Mouse (Mus musculus): Measurements from ENCODE around the gene Ftl1.

The Ftl1 gene

GRCm38 (mm10) chr7:45449974-45450373, 9.7 kb downstream of the Ftl1 start:
- DNase-seq, result no peak

- no peak for DNase-seq
Measured at GRCm38 (mm10) chr7:45447325-45447990, 12.2 kb downstream of the Ftl1 start.

GRCm38 (mm10) chr7:45446589-45446988, 13.1 kb downstream of the Ftl1 start:
- no peak for DNase-seq

- no peak for DNase-seq
Measured at GRCm38 (mm10) chr7:45443526-45444420, 15.9 kb downstream of the Ftl1 start.

- no peak for DNase-seq
Measured at GRCm38 (mm10) chr7:45437521-45438276, 22.0 kb downstream of the Ftl1 start, which contains the start of gene Ruvbl2. Ruvbl2 (minus strand) TSS chr7:45438096.

- DNase-seq, result no peak
Measured at GRCm38 (mm10) chr7:45437046-45437445, 22.6 kb downstream of the Ftl1 start.

- DNase-seq, result no peak
Measured at GRCm38 (mm10) chr7:45436444-45436843, 23.2 kb downstream of the Ftl1 start.

- no peak for DNase-seq
Measured at GRCm38 (mm10) chr7:45435038-45435437, 24.6 kb downstream of the Ftl1 start.

GRCm38 (mm10) chr7:45434203-45435015, 25.3 kb downstream of the Ftl1 start, which contains the start of gene Gys1:
Gys1 (plus strand) TSS chr7:45434844.
- DNase-seq, result peak; percentile 100

- no peak for DNase-seq
Measured at GRCm38 (mm10) chr7:45433835-45434202, 25.9 kb downstream of the Ftl1 start.

- no peak for DNase-seq
Measured at GRCm38 (mm10) chr7:45426556-45426955, 33.1 kb downstream of the Ftl1 start.

- DNase-seq, result no peak
Measured at GRCm38 (mm10) chr7:45421194-45421593, 38.5 kb downstream of the Ftl1 start.

- no peak for DNase-seq
Measured at GRCm38 (mm10) chr7:45420615-45420919, 39.1 kb downstream of the Ftl1 start, which contains the start of gene Lhb. Lhb (plus strand) TSS chr7:45420820.

- DNase-seq, result no peak
Measured at GRCm38 (mm10) chr7:45419859-45420614, 39.6 kb downstream of the Ftl1 start.

- no peak for DNase-seq
Measured at GRCm38 (mm10) chr7:45417962-45418492, 41.7 kb downstream of the Ftl1 start.

- no peak for DNase-seq
Measured at GRCm38 (mm10) chr7:45415636-45416035, 44.0 kb downstream of the Ftl1 start.

GRCm38 (mm10) chr7:45414740-45415224, 44.9 kb downstream of the Ftl1 start:
- DNase-seq, result peak in 1 of 2 experiments; percentile 4

GRCm38 (mm10) chr7:45413864-45414739, 45.6 kb downstream of the Ftl1 start:
- peak in 1 of 2 experiments; percentile 17 for DNase-seq

- DNase-seq, result peak in 1 of 2 experiments; percentile 2
Measured at GRCm38 (mm10) chr7:45413113-45413863, 46.4 kb downstream of the Ftl1 start, which contains the start of gene Ntf5. Ntf5 (plus strand) TSS chr7:45413695.
